Mouse (Mus musculus): ENCODE measurements at regions not wholly inside any gene's neighbourhood (a gene's known extent, or its start where the extent isn't known, plus 50 kb on each side); places are given as distances from the start of the nearest gene placed in this dataset.

GRCm38 (mm10) chr10:111880354-111880753 lies 92.1 kb upstream of the Krr1 start:
- DNase-seq (ENCODE audit: low spot score in 2 of 2), result no peak

DNA sequence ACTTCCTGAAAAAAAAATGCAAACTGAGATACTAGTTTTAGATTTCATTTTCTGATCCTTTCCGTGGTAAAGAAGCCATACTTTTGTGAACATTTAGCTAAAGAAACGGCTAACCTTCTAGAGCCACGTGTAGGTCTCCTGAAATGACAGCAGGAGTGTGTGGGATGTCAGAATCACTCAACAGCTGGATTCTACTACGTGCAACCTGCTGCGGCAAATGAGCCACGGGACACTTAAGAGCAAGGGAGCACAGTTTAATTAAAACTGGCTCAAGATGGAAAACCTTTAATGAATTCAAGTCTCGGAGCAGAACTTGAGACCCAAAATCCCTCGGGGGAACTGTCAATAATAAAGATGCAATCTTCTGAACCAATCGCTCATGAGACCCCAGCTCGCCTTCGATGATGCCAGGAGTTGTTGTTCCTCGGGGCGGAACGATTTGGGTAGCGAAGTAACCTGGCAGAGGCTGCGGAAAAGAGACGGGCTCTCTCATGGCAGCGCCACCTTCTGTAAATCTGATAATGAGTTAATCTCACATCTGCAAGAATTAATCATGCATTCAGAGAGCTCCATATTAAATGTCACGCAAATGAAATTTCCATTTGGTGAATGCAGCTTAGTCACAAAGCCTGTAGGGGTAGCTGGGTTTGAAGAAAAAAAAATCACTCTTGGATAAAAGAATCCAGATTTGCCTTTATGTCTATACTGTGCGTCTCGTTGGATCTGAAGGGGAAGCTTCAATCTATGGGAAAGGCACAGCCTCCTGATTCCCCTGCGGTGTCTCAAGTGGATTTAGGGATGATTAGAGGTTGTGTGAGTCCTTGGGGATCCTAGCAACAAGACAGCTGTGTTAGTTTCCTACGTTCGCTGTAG lies 90.9 kb upstream of the Krr1 start:
- no peak for DNase-seq (ENCODE audit: low spot score in 2 of 2)

DNA sequence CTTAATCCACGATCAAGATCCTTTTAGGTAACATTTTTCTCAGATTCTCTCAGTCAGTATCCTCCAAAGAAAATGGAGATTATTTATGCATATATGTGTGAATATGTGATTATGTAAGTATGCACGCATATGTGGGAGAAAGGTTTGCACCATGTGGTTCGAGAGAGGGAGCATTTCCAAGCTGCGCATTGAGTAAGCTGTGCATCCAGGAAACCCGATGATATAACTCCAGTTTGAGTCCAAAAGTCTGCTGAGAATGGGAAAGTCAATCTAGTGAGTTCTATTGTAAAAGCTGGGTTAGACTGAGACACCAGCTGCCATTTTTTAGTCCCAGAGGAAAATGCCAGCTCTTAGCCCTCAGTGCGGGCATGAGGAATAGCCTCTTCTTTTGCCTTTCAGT lies 89.9 kb upstream of the Krr1 start:
- DNase-seq (ENCODE audit: low spot score in 2 of 2), result no peak

- no peak for DNase-seq (ENCODE audit: low spot score in 2 of 2)
Measured at GRCm38 (mm10) chr10:111884701-111885100, 87.8 kb upstream of the Krr1 start.

DNA sequence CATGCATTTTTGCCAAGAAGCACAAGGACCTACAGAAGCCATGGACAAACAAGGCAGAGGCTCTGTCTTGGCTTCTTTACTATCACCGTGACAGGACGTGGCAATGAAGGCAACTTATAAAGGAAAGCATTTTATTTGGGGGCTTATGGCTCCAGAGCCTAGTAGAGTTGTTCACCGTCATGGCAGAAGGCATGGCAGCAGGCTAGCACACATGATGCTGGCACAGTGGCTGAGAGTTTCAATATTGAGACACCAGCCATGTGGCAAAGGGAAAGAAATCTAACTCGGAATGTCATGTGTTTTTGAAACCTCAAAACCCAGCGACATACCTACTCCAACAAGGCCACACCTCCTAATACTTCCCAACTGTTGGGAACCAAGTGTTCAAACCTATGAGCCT lies 83.4 kb upstream of the Krr1 start:
- no peak for DNase-seq (ENCODE audit: low spot score in 2 of 2)

GRCm38 (mm10) chr10:111893489-111893888 lies 79.0 kb upstream of the Krr1 start:
- DNase-seq (ENCODE audit: low spot score in 2 of 2), result no peak

DNA sequence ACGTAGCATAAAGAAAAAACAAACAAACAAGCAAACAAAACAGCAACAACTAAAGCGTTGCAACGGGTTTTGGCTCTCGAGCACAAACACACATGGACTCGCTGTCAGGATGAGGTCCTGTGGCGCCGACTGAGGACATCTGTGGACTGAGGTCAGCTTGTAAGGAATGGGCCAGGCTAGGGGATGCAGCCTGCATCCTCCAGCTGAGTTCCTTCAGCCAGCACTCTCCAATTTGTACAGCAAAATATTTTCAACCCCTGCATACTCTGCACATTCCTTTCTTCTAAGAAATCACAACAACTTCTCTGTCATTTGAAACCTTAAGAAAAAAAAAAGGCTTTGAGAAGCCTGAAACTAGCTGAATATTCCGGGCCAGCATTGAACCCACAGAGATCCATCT lies 78.5 kb upstream of the Krr1 start:
- no peak for DNase-seq (ENCODE audit: low spot score in 2 of 2)

DNA sequence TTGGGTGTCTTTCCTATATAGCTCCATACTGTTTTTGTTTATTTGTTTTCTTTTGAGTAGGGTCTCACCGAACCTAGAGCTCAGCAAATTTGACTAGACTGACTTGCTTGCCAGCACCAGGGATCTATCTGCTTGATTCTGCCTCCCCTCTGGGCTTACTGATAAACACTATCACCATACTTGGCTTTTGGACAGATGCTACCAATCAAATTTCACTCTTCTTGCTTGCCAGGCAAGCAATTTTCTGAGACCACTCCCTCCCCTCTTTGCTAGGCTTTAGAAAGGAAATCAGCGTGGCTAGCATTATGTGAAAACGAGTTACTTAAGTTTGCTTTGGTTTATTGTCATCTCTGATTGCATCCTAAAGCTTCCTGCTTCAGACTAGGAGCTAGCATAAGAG lies 75.1 kb upstream of the Krr1 start:
- DNase-seq (ENCODE audit: low spot score in 2 of 2), result no peak

- DNase-seq (ENCODE audit: low spot score in 2 of 2), result no peak
Measured at GRCm38 (mm10) chr10:111900723-111901716, 71.4 kb upstream of the Krr1 start.

GRCm38 (mm10) chr10:111903956-111904355 lies 68.5 kb upstream of the Krr1 start:
- DNase-seq (ENCODE audit: low spot score in 2 of 2), result no peak

DNA sequence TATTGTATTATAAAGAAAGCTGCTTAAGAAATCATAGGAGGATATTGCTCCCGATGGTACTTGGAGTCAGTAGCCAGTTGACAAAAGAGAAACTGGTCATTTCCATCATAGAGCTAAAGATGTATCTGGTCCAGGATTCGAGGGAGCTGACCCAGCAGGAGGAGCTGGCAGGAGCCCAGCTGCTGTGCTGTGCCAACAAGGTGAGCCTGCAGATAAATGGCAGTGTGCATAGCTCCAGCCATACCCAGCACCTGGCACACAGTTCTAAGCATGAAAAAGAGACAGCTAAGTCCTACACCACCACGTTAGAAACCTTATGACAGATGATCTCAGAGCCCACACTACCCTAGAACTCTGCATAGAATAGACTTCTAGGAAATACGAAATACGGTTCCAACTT lies 64.6 kb upstream of the Krr1 start:
- DNase-seq (ENCODE audit: low spot score in 2 of 2), result no peak

- no peak for DNase-seq (ENCODE audit: low spot score in 2 of 2)
Measured at GRCm38 (mm10) chr10:111912561-111912960, 59.9 kb upstream of the Krr1 start.

GRCm38 (mm10) chr10:111913066-111913785 lies 59.2 kb upstream of the Krr1 start:
- no peak for DNase-seq (ENCODE audit: low spot score in 2 of 2)

DNA sequence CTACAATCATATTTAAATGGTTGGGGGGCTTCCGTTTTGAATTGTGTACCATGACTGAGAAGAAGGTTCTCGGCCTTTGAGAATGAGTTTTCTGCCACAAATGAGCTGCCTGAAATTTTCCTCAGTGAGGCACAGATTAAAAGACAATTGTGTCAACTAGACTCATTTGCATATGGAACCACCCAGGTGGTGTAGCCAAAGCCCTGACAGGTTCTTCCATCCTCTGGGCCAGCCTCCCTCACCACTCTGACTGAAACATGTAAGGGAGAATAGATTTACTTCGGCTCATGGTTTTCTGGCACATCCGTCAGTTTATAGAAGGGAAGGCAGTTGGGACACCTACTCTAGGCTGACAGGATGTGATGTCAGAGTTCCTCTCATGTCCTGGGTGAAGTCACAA lies 58.2 kb upstream of the Krr1 start:
- no peak for DNase-seq (ENCODE audit: low spot score in 2 of 2)

- no peak for DNase-seq (ENCODE audit: low spot score in 2 of 2)
Measured at GRCm38 (mm10) chr10:111918071-111918507, 54.4 kb upstream of the Krr1 start.

- no peak for DNase-seq (ENCODE audit: low spot score in 2 of 2)
Measured at GRCm38 (mm10) chr10:111919475-111919874, 53.0 kb upstream of the Krr1 start.

GRCm38 (mm10) chr10:111921492-111921891 lies 51.0 kb upstream of the Krr1 start:
- DNase-seq (ENCODE audit: low spot score in 2 of 2), result no peak

Measured in spleen, postnatal 4 days (tissue).